Mouse (Mus musculus) NIH3T3 (cell line): Measurements from ENCODE around the gene Nyap1.
A peak's percentile ranks its signal among the peaks of the same experiment; 100 is the strongest.

ENCODE experiments used
- DNase-seq: peaks from one replicate; pipeline ENCODE4 v3.0.0-alpha.2; 2012; ENCODE audit warnings: low read depth

Gene Nyap1

DNA sequence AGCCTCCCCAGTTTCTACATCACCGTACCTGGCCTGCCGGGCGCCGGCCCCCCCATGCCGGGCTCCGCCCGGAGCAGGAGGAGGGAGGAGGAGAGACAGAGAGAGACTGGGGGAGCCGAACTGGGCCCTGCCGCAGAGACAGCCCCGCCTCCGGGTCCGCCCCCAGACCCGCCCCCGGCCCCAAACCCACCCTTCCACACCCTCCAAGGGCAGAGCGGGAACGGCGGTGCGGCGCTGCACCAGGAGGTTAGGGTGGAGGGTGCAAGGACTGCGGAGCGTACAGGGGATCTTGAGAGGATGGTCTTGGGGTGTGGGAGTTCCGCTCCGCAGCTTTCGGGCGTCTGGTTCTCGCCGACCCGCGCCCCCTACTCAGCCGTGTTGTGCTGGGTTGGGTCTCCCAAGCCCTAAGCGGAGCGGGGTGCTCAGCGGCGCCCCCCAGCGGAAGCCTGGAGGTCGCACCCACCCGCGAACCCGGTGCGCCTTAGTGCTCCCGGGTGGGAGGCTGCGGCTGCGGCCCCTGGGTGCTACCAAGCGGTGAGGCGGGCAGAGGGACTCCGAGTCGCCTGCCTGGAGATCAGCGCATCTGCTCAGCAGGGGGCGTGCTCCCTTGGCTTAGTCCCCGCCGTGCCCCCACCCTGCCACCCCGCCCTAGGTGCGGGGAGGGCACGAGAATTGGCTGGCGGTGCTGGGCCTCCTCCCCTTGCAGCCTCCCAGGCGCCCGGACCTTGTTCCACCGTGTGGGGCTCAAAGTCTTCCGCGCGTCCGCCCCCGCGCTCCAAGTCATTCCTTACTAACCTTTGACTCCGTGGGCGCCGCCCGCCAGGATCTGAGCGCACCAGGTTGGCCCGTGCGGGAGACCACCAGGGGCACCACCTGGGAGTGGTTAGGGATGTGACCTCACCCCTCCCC lies at the start of gene Nyap1:
Gene Nyap1 (minus strand): TSS at position 585 of the 909 bp plus-strand sequence.
- DNase-seq: peak; percentile 88

DNA sequence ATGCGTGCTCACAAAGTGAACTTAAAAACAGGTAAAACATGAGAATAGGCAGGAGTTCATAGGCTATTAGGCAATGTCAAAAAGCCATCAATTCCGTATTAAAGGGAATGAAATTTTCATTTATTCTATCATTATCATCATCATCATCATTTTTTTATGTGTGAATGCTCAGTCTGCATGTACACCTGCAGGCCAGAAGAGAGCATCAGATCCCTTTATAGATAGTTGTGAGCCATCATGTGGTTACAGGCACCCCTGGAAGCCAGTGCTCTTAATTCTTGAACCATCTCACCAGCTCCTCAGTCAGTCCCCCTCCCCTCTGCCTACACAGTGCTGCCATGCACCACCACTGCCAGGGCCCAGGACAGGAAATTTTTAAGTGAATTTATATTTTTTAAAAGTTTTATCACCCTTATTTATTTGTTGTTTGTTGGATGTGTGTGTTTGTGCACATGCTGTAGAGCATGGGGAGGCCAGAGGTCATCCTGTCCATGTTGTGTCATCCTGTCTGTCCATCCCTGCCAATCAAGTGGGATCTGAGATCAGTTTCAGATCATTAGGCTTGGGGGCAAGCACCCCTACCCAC lies 47.6 kb upstream of the Nyap1 start:
- DNase-seq: no peak

- DNase-seq: no peak
Observed at GRCm38 (mm10) chr5:137788171-137788570, 46.8 kb upstream of the Nyap1 start.

DNA sequence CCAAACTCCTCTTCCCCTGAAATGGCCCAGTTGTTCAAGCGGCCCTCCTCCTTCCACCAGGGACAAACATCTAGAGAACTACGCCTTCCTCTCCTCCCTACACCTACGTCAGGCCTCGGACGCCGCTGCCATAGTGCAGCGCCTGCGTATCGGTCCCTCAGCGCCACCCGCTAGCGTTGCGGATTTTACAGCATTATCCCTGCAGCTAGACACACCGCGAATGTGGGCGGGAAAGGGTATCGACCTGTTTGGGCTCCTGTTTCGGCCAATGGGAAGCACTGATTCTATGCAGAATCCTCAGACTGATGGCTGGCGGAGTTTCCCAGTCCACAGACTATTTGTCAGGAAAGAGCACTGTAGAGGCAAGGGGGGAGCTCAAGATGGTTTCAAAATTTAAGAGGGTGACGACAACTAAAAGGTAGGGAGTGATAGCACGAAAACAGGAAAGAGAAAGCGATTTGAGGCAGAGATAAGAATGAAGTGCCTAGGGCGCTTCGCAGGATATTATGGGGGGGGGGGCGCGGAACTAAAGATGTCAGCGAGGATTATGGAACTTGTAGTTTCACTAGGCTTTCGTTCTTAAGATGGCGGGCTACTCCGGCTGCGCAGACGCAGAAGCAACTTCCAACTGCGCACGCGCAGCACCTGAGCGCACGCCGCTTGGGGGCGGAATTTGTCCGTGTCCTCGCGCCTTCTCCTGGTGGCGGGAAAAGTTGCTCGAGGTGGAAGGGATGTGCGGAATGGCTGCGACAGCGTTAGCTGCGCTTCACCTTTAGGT lies 45.9 kb upstream of the Nyap1 start, which contains the start of the genes Mepce and Zcwpw1:
Gene Mepce (minus strand): TSS at position 505 of the 778 bp plus-strand sequence.
Gene Zcwpw1 (plus strand): TSS at position 648 of the 778 bp plus-strand sequence.
- peak; percentile 97 for DNase-seq

DNA sequence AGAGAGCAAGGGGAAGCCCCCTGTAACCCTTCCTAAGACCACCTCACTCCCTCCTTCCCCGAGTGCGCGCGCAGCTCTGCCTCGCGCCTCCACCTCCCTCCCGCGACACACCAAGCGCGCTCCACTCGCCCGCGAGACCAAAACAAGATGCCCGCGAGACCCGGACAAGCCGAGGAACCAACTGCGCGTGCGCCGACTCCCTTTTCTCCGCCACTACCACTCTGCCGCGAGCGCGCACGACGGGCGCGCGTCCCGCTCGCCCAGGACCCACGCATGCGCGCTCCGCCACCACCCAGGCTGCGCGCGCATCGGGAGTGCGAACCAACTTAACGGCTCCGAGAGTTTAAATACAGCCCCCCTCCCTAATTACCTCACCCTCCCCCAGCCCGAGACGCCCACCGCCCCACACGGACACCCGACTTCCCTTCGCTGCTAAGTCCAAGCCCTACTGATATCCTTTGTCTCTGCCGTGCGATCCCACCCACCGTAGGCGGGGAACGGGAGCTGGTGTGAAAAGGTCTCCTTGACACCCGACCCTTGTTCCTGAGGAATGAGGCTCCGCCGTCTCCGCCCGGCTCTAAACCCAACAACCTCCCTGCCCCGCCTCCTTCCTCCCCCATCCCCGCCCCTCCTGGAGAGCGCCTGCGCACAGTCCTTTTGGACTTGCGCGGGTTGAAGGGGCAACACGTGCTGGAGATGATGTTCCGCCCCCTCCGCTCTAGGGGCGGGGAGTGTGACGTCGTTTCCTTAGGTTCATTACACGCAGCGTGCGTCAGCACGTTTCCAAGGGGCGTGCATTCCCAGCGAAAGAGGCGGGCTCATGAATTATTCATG lies 44.9 kb upstream of the Nyap1 start:
- DNase-seq: peak; percentile 100

DNA sequence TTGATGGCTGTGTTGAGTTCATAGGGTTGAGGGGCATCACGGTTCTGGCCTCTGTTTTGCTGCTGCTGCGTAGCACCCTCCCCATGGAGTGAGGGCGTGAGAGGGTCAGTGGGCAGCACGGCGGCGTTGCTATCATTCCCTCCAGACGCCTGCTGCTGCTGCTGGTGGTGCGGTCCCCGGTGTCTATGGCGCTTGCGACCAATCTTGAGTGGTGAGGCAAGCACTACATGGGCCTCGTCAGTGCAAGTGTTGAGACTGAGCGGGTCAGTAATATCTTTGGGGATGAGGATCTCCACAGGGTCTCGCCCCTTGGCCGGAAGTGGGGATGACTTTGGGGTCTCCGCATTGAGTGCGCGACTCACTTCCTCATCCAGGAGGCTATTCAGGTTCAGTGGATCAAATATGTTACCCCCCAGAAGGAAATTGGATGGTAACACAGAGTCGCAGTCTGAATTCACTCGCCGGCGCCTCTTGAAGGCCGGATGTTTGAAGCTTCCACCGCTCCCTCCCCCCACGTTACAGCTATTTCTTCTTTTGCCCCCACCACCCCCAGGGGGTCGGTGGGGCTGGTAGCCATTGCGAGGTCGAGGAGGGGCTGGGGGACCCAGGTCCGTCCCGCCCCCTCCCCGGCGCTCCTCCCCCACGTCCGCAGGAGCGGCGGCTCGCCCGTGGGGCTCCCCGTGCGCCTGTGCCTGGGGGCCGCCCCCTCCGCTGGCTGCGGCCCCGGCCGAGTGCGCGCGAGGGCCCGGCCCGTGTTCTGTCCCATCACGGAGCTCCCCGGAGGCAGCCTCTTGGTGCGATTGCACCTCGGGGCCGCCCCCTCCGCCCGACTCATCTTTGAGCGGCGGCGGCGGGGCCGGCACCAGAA lies 44.0 kb upstream of the Nyap1 start:
- DNase-seq: no peak

GRCm38 (mm10) chr5:137784546-137784945 lies 43.1 kb upstream of the Nyap1 start:
- no peak for DNase-seq

GRCm38 (mm10) chr5:137783901-137784540 lies 42.6 kb upstream of the Nyap1 start:
- no peak for DNase-seq

- no peak for DNase-seq
Observed at GRCm38 (mm10) chr5:137782776-137783522, 41.5 kb upstream of the Nyap1 start.

DNA sequence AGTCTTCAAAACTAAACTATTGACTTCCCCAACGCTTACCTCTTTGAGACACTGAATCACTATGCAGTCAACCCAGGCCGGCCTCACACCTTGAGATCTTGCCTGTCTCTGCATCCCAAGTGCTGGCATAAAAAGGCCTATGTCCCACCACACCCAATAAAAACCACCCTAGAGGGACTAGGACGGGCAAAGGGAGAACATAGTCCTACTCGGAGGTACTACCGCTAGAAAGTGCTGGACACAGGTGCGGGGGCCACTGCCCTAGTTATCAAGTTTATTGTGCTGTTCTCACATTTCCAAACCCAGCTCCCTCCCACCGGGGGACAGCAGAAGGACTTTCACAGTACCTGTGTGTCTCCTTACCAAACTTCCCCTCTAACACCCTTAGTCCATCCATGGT lies 40.3 kb upstream of the Nyap1 start:
- DNase-seq: no peak

- DNase-seq: peak; percentile 48
Observed at GRCm38 (mm10) chr5:137779053-137779933, 37.9 kb upstream of the Nyap1 start.

DNA sequence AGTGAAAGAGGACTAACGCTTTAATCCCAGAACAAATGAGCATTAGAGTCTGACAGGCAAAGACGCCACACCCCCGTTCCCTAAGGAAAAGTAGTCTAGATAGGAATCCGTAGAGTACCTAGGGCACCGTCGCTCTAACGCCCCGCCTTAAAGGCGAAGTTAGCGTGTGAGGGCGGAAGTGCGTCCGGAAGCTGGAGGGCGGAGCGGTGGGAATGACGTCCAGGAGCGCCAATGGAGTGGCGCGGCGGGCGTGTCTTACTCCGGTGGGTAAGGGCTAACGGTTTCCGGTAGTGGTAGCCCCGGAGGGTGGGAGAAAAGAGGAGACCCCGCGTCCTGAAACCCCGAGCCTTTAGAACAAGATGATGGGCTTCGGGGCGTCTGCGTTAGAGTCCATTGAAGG lies 37.2 kb upstream of the Nyap1 start, which contains the start of gene Ppp1r35:
Gene Ppp1r35 (plus strand): TSS at position 215 of the 400 bp plus-strand sequence.
- peak; percentile 99 for DNase-seq

- no peak for DNase-seq
Observed at GRCm38 (mm10) chr5:137777267-137777845, 35.9 kb upstream of the Nyap1 start.

DNA sequence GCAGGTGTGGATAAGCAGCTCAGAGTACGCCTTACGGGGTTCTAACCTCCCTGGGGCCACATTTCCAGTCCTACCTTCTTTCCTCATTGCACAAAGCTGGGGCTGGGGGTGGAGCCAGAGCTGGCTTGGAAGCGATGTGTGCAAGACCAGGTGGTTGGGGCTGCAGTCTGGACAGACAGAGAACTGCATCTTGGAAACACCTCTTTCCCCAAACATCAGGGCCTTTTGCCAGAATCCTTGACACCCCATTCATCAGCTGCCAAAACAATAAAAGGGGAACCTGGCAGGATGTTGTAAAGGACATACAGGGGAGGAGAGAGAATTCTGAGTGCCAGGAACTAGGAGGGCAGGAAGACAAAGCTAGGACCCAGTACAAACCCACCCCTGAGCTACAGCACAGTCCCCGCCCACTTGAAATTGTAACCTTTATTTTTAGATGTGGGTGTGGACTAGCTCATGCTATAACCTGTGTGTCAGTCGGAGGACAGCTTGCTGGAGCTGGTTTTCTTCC lies 35.1 kb upstream of the Nyap1 start:
- DNase-seq: peak; percentile 61

GRCm38 (mm10) chr5:137775587-137776290 lies 34.3 kb upstream of the Nyap1 start:
- no peak for DNase-seq

DNA sequence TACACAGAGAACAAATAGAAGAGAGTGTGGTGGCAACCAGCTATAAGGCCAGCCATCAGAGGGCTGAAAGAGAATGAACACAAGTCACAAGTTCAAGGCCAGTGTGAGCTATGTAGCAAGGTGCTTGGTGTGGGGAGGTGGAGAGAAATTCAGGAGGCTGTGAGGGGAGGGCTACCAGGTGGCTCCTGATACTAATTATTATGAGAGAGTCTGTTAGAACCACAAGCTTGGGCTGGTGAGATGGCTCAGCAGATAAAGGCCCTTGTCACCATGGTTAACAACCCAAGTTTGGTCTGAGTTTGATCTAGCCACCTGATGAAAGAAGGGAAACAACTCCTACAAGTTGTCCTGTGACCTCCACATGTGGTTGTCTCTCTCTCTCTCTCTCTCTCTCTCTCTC lies 31.3 kb upstream of the Nyap1 start:
- no peak for DNase-seq

DNA sequence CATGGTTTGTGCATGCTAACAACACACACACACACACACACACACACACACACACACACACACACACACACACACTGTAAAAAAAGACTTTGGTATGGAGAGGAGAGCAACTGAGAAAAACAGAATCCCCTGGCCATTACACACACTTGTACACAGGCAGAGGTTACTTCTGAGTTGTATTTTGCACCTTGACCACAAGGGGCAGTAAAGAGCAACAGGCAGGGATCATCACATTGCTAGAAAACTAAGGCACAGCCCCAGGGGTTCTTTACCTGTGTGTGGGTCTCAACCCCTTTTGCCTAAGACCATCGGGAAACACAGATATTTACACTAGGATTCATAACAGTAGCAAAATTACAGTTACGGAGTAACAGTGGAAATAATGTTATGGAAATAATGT lies 29.3 kb upstream of the Nyap1 start:
- DNase-seq: peak; percentile 83
